Mouse (Mus musculus) liver, embryonic 14.5 days (tissue): ENCODE results near the gene Olfr10. TPM values are rescaled to one million over a fixed set of nuclear protein-coding genes. Genes with fewer than 3 reads are reported as not detected.

Experiments used
- ATAC-seq: fragments of 200-750 bp; cut with Nextera tagmentation; 2 replicates; pipeline ENCODE4 v1.8.0; 2017; ENCODE audit warnings: moderate number of reproducible peaks, mild to moderate bottlenecking, moderate library complexity; ENCODE audit not compliant: insufficient read depth
- DNase-seq, 3 experiments: peaks; one replicate each; pipeline ENCODE4 v3.0.0-alpha.2; 2012 to 2013; ENCODE audit warnings: low read depth in 3 of 3, low spot score in 3 of 3
- H3K27ac ChIP-seq: fragments of 300-500 bp; sonication (generic); 2 replicates; pipeline ENCODE4 v1.5.1; 2014; ENCODE audit warnings: moderate library complexity, mild to moderate bottlenecking, control low read depth, inconsistent platforms
- H3K27me3 ChIP-seq: fragments of 300-500 bp; sonication (generic); 2 replicates; pipeline ENCODE4 v1.6.1; 2014; ENCODE audit warnings: mild to moderate bottlenecking, low read length, moderate library complexity; ENCODE audit not compliant: control insufficient read depth, insufficient read depth
- H3K36me3 ChIP-seq: fragments of 300-500 bp; sonication (generic); replicated peaks from 2 replicates; pipeline ENCODE4 v1.6.1; 2014; ENCODE audit warnings: low read depth; ENCODE audit not compliant: control insufficient read depth, insufficient read depth
- H3K4me1 ChIP-seq, 2 experiments: fragments of 200-500 bp in 1 of 2; fragments of 300-500 bp in 1 of 2; sonication (generic) in 1 of 2; replicated peaks; 2 replicates each; pipeline ENCODE4 v1.6.1; 2012 to 2014; ENCODE audit warnings: antibody characterized with exemption in 1 of 2, inconsistent platforms in 1 of 2, low read length in 1 of 2; ENCODE audit not compliant: control insufficient read depth in 2 of 2, insufficient read depth in 2 of 2
- H3K4me2 ChIP-seq: fragments of 300-500 bp; sonication (generic); 2 replicates; pipeline ENCODE4 v1.6.1; 2014; ENCODE audit warnings: low read depth, mild to moderate bottlenecking, control low read depth, moderate library complexity
- H3K4me3 ChIP-seq, 2 experiments: fragments of 200-500 bp in 1 of 2; fragments of 300-500 bp in 1 of 2; sonication (generic) in 1 of 2; 2 replicates each; pipeline ENCODE4 v1.5.1; 2012 to 2014; ENCODE audit warnings: low read depth in 2 of 2, low read length in 2 of 2, mild to moderate bottlenecking in 2 of 2, control low read depth in 1 of 2, inconsistent platforms in 1 of 2, moderate library complexity in 1 of 2; ENCODE audit not compliant: insufficient read depth in 1 of 2
- H3K9ac ChIP-seq: fragments of 300-500 bp; sonication (generic); replicated peaks from 2 replicates; pipeline ENCODE4 v1.6.1; 2014; ENCODE audit warnings: mild to moderate bottlenecking, control low read depth, moderate library complexity
- H3K9me3 ChIP-seq: fragments of 300-500 bp; sonication (generic); 2 replicates; pipeline ENCODE4 v1.6.1; 2016; ENCODE audit warnings: low read length, mixed read lengths; ENCODE audit not compliant: control insufficient read depth
- CTCF ChIP-seq: IDR thresholded peaks from 2 replicates; pipeline ENCODE4 v1.5.1; 2016; ENCODE audit warnings: antibody characterized with exemption, low read depth, control low read depth
- EP300 ChIP-seq: IDR thresholded peaks from 2 replicates; pipeline ENCODE4 v1.6.1; 2016; ENCODE audit warnings: antibody characterized with exemption, low read depth
- WGBS: fragments of 180-500 bp; shearing (Covaris S2); extraction: QIAGEN DNeasy Blood & Tissue Kit; methylation state at CpG from one replicate; pipeline ENCODE4 v1.1.7; 2014; ENCODE audit not compliant: insufficient replicate concordance; 5-methylcytosine and 5-hydroxymethylcytosine counted together
- polyA plus RNA-seq, 2 experiments: library from polyadenylated mRNA; depleted of rRNA in 1 of 2; stranded (reverse) in 1 of 2; unstranded in 1 of 2; fragments of >200 nt; fragmentation: Nextera tagmentation in 1 of 2; extraction: Ambion mirVana in 1 of 2; gene quantifications; 2 replicates each; pipeline versions ENCODE4 v1.2.1 to v1.2.3; 2012 to 2014

Olfr10 gene
- polyA plus RNA-seq, 2 experiments = not detected

- 79% methylated on average over 5 of the region's 5 CpGs for WGBS
- DNase-seq = no peak
- Histone ChIP-seq H3K36me3 (peaks cover 27% of the 10 kb centered on the region), H3K4me1 (0 out of 4 replicates have a peak, but pooled peaks cover 0 to 4% of the 10 kb centered on the region in 2 experiments), H3K4me3 (no peak overlapping the region), H3K9me3 (no peaks in the 10 kb centered on the region), H3K4me2 (no peak overlapping the region), H3K27ac (no peak overlapping the region), H3K9ac (no peak overlapping the region), H3K27me3 (no peaks in the 10 kb centered on the region)
- ATAC-seq = no peak
- TF ChIP-seq EP300 (no peak), CTCF (no peak)
These were observed 42.3 kb upstream of the Olfr10 start for GRCm38 (mm10) chr11:49262286-49262685.

DNA sequence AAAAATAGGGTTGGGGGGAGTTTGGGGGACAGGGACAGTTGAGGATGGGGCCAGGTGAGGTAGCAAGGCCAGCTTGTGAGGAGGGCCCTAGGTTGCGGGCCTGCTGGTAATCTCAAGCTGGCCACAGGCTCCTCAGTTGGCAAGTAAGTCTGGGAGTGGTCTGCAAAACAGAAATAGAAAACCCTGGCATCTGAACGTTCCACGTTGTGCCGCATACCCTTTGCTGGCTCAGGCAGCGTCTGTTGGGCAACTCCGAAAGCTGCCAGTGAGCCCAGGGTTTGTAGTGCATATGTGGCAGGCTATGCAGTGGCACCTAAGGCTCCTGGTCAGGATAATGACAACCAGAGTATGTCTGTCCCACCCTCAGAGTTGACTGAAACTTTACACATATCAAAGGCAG lies 41.4 kb upstream of the Olfr10 start:
- Histone ChIP-seq H3K27ac (no peak overlapping the region), H3K36me3 (peaks cover 26% of the 10 kb centered on the region), H3K27me3 (no peaks in the 10 kb centered on the region), H3K9me3 (no peaks in the 10 kb centered on the region), H3K9ac (no peak overlapping the region), H3K4me2 (no peak overlapping the region), H3K4me1 (peaks cover 0 to 8% of the 10 kb centered on the region in 2 experiments; a peak in 2 of 4 replicates), H3K4me3 (no peak overlapping the region)
- no peak for ATAC-seq
- TF ChIP-seq EP300 (no peak), CTCF (no peak)
- 82% methylated on average over 6 of the region's 6 CpGs for WGBS
- no peak for DNase-seq

DNA sequence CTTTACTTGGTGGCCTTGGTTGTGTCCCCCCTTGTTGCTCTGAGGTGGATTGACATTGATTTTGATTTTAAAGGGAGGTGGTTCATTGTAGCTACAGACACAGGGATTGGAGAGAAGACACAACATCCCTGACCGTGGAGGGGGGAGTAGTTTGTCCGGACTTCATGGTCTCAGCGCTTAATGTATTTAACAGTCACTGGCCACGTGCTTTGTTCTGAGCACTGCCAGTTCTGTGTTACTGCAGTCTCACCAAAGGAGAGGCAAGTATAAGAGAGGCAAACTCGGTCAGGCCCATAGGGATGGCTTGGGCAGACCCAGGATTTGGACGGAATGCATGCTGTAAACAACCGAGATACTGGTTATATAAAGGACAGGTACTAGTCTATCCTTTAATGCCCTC lies 40.5 kb upstream of the Olfr10 start:
- Histone ChIP-seq H3K36me3 (peaks cover 26% of the 10 kb centered on the region), H3K4me2 (no peak overlapping the region), H3K9ac (no peak overlapping the region), H3K27me3 (no peaks in the 10 kb centered on the region), H3K27ac (no peak overlapping the region), H3K4me1 (peaks cover 0 to 8% of the 10 kb centered on the region in 2 experiments; a peak in 2 of 4 replicates), H3K4me3 (no peak overlapping the region), H3K9me3 (no peaks in the 10 kb centered on the region)
- TF ChIP-seq EP300 = no peak
- TF ChIP-seq CTCF = no peak
- DNase-seq (no peak), ATAC-seq (no peak)
- 85% methylated on average over 7 of the region's 7 CpGs for WGBS

GRCm38 (mm10) chr11:49264622-49265021 lies 39.9 kb upstream of the Olfr10 start:
- TF ChIP-seq CTCF (no peak), EP300 (no peak)
- DNase-seq (no peak), ATAC-seq (no peak)
- H3K4me2 ChIP-seq = no peak overlapping the region
- H3K9me3 ChIP-seq = no peaks in the 10 kb centered on the region
- H3K4me3 ChIP-seq = no peak overlapping the region
- no peak overlapping the region for H3K27ac ChIP-seq
- H3K4me1 ChIP-seq = peaks cover 0 to 8% of the 10 kb centered on the region in 2 experiments; a peak in 2 of 4 replicates
- H3K9ac ChIP-seq = no peak overlapping the region
- WGBS = 69% methylated on average over 11 of the region's 11 CpGs
- H3K27me3 ChIP-seq = no peaks in the 10 kb centered on the region
- peaks cover 26% of the 10 kb centered on the region for H3K36me3 ChIP-seq

DNA sequence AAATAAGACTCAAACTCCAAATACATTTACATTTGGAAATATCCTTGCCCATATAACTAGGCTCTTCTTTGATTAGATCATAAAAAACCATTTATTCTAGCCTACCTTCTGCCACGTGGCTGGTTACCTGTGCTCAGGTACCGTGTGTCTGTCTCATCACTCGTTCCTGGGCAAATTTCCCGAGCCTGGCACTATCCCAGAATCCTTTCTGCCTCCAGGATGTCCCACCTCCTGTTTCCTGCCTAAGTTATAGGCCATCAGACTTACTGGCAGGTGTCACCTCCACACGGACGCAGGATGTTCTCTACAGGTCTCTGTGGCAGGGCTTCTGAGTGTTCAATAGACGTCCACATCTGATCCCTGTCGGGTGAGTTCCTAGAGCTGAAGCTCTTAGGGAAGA lies 39.4 kb upstream of the Olfr10 start:
- no peak for TF ChIP-seq CTCF
- TF ChIP-seq EP300 = no peak
- WGBS = 74% methylated on average over 8 of the region's 8 CpGs
- Histone ChIP-seq H3K9ac (no peak overlapping the region), H3K27me3 (no peaks in the 10 kb centered on the region), H3K27ac (no peak overlapping the region), H3K4me1 (peaks cover 0 to 8% of the 10 kb centered on the region in 2 experiments; a peak in 2 of 4 replicates), H3K4me3 (no peak overlapping the region), H3K4me2 (no peak overlapping the region), H3K36me3 (peaks cover 26% of the 10 kb centered on the region), H3K9me3 (no peaks in the 10 kb centered on the region)
- DNase-seq (no peak), ATAC-seq (no peak)
